Mouse (Mus musculus) layer of hippocampus, postnatal 36 days (tissue): Measurements from ENCODE around the gene Zbtb8a. TPM values are rescaled to one million over a fixed set of nuclear protein-coding genes. Genes with fewer than 3 reads are reported as not detected.
"Not testable (repeated sequence)": the region's sequence is repeated elsewhere in the genome, so short reads cannot be mapped to it uniquely, and the experiment has no call there.

Experiments
- DNase-seq, 2 experiments: peaks; one replicate each; pipeline ENCODE4 v3.0.0; 2022
- total RNA-seq, 2 experiments: library from RNA; stranded (reverse); gene quantifications; 2 replicates each; pipeline ENCODE4 v1.2.3; 2021

Zbtb8a gene
- total RNA-seq, 2 experiments from 2014 or later = 3.0 to 4.1 TPM

DNA sequence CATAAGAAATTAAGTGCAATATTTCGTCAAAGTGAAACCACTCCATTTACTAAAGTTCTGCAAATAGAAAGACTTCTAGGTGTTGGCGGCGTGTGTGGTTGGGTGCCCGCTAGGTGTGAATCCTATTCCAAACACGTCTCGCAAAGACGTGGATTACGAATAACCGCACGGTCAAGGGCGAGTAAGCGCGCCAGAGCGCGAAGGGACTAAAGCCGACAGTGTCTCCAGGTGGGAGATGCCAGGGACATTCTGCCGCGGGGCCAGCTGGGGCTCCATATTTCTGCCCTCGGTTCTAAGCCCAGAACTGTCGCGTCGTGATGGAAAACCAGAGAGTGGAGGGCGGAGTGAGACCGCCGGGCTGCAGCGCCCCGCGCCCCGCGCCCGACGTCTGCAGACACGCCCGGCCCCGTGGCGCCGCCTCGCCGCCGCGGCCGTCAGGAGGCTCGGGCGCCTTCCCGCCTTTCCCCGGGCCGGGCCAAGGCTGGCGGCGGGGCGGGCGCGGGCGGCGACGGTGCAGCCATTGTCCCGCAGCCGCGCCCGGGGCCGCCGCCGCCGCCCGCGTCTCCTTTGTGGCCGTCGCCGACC lies 863 bp downstream of the Zbtb8a start:
- peak; percentile 19 to 24 for DNase-seq

DNA sequence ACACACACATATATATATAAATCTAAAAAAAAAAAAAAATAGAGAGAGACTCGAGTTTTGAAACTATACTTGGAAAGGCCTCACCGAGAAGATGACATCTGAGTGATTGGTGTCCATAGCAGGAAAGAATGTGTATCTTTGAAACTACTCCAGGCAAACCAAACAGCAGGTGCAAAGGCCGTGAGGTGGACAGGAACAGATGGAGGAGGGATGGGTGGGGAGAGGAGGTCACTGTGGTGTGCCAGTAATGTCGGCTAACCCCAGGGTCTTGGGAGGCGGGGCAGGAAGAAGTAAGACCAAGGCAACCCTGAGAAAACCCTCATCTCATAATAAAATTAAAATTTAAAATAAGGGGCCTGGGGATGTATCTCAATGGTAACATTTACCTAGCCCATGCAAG lies 2.1 kb downstream of the Zbtb8a start:
- DNase-seq = no peak

DNA sequence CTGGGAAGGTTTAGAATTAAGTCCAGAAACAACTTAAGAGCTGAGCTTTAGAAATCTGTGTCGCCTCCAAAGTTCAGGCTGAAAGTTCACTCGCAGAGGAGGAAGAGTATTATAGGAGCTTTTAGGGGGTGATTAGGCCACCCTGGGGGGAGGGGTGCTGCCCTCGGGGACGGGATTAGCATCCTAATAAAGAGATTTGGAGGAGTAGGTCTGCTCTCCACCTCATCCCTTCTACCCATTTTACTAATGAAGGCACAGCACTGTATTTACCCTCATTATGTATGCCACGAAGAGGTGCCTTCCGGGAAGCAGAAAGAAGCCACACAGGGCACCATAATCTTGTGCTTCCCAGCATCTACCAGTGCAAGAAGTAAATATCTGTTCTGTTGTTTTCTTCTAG lies 2.9 kb downstream of the Zbtb8a start:
- DNase-seq = no peak

DNA sequence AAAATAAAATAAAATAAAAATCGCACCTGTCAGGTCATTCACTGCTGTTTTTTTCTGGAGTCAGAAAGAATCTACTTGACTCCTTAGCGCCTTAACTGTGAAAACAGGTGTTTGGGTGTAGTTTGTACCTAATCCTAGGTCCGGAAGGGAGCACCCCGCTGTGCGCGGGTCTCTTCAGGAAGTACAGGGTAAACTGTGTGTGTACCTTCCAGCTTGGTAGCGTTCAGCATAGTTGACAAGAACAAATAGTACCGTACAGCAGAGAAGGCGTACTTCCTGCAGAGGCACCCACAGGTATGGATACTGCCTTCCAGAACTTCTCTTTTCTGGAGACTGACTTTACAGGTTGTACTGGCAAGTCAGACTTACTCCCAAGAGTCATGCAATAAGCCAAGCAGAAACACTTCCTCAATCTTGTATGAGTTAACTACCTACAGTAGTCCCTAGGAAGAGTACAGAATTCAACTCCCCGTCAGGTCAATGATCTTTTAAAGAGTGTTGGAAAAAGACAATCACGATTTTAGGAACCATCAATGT lies 3.6 kb downstream of the Zbtb8a start:
- no peak for DNase-seq

DNA sequence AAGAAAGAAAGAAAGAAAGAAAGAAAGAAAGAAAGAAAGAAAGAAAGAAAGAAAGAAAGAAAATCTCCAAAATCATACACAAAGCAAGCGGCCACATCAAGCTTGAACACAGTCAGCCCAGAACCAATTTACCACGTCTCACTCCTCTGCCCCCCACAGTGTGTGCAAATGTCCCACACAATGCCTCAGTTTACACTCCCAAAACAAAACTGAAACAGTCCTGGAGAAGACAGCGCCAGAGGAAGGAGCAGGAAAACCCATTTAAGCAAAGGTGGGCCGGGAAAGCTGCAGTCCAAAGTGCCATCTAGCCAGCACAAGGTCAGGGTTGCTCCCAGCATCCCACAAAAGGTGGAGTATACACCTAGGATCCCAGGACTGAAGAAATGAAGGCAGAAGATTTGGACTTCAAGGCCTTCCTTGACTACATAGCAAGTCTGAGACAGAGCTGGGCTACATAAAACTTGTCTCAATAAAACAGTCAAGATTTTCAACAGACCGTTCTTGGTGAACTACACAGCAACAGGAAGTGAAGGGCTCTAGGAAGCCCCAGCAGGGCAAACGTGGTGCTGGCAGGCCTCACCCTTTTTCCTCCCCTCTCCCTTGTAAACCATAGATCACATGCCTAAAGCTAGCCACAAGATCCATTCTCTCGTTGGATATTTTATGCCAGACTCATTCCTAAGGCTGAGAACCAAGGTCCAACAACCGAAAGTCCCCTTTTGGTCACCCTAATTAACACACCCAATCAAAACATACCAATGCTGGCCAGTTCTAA lies 4.5 kb downstream of the Zbtb8a start:
- DNase-seq = no peak

DNA sequence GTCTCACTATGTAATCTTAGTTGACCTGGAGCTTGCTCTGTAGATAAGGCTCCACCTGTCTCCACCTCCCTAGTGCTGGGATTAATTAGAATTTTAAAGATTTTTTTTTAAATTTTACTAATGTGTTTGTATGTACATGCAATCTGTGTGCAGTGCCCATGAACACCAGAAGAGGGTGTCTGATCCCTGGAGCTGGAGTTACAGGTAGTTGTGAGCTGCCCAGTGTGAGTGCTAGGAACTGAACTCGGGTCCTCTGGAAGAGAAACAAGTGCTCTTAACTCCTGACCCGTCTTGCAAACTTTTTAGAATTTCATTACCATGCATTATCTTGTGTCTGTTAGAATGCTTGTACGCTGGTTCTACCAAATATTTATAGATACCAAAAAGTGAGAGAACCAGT lies 6.5 kb downstream of the Zbtb8a start:
- DNase-seq = no peak

DNA sequence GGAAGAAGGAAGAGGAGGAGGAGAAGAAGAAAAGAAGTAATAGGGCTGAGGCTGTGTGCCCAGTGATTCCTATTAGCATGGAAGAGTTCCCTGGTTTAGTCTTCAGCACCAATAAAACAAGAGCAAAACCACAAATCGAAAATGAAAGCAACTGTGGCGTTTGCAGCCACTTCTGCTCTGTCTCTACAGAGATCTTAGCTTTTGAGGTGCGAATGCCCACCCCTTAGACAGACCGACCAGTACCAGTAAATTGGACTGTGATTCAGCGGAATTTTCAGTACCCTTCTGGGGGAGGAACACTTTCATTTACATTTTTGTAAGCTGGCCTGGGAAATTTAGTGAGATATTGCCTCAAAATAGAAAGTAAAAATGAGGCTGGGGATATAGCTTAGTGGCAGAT lies 12.7 kb downstream of the Zbtb8a start:
- no peak for DNase-seq

DNA sequence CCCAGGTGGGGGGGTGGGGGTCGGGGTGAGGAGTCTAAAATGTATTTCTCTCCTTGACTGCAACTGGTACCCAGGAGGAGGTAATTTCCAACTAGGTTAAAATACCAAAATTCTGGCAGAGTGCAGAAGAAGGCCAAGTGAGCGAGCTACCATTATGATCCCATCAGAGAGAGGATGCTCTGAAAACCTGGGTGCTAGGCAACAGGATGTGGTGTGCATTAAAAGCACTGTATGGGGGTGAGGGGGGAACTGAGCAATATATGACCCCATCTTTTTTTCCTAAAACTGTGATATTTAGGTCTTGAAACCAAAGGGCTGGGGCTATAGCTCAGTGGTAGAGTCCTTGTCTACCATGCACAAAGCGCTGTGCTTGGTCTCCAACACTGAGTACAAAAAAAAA lies 13.5 kb downstream of the Zbtb8a start:
- DNase-seq = no peak

DNA sequence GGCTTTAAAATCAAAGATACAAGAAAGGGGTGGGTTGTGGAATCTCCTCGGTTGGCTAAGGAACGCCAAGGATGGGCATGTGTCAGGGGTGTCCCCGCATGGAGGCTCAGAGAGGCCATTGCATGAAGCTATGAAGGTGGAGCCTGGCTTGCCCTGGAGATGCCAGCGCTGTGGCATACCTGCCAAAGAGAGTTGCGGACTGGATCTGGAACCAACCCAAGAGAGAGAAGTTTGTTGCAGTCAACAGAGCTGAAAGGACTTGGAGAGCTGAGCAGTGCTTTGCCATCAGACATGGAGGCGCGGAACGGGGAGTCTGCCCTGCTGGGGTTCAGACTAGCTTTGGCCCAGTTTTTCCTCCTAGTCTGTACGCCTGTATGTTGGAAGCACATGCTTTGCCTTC lies 14.5 kb downstream of the Zbtb8a start:
- DNase-seq = no peak

DNA sequence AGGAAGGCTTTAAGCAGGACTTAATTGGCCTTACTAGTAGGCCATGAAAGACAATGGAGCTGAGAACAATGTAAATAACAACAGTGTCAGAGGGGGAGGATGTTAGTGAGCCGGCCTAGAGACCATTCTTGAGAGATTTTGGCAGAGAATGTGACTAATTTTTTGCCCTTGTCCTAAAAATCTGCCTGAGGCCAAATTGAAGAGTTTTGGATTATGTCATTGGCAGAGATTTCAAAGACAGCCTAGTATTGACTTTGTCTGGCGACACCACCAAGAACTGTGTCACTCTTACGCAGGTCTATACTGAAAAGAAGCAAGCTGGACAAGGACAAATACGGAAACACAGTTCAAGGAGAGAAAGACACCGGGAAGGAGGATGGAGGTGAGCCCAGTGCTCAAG lies 15.1 kb downstream of the Zbtb8a start:
- DNase-seq = no peak

DNA sequence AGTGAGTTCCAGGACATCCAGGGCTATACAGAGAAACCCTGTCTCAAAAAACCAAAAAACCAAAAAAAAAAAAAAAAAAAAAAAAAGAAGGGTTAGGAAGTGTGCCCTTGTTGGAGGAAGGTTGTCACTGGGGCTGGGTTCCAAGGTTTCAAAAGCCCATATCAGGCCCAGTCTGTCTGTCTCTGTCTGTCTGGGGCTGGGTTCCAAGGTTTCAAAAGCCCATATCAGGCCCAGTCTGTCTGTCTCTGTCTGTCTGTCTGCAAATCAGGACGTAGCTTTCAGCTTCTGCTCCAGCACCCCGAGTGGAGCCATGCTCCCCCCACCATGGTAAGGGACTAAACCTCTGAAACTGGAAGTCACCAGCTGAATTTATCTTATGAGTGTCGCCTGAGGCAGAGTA lies 15.7 kb downstream of the Zbtb8a start:
- not testable (repeated sequence) for DNase-seq

DNA sequence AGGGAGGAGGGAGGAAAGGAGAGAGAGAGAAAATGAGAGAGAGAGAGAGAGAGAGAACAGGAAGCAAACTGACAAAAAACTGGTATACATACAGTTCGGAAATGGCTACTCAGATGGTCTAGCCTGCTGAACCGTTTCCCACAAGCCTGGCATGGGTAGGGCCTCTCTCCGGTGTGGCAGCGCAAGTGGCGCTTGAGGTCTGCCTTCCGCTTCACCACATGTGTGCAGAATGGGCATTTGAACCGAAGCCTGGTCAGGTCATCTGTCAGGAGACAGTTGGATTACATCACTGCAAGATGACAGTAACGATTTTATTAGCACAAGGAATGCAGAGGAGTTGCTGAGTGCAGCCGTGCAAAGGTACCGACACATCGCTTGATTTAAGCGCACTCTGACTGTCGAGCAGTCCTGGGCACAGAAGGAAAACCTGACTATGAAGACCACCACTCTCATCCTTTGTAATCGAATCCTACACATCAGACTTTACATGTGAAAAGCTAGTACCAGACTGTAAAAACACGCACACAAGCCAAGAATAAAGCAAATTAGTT lies 20.2 kb downstream of the Zbtb8a start:
- DNase-seq = no peak

DNA sequence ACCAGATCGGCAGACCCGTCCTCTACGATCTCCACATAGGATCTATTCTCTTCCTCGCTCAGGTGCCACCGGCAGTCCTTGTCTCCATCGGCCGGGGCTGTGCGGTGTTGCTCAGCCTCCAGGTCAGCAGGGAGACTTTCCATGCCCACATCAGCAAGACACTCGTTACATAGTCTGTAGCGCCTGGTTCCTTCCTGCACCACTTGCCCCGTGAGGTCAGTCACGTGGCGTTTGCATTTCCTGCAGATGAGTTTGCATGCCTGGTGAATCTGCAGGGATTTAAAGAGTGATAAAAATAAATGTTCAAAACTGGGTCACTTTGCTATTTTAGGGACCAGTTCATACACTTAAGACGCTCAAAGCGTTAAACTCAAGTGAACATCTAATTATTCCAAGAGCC lies 23.7 kb downstream of the Zbtb8a start:
- no peak for DNase-seq

DNA sequence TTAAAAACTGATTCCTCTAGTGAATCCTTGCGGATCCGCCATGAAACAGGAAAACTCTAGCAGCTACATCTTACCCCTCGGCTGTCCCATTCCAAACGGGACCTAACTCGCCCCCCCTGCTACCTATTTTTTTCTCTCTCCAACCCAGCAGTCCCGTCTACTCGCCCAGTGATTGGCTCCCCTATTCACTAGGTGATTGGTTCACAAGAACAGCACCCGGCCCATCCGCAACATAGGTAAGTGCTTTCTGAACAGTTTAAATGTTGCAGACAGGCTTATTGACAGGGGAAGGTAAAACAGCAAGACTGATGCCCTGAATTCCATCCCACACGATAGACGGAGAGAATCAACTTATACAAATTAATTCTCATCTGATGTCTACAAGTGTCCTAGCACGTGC lies 24.7 kb downstream of the Zbtb8a start:
- no peak for DNase-seq

DNA sequence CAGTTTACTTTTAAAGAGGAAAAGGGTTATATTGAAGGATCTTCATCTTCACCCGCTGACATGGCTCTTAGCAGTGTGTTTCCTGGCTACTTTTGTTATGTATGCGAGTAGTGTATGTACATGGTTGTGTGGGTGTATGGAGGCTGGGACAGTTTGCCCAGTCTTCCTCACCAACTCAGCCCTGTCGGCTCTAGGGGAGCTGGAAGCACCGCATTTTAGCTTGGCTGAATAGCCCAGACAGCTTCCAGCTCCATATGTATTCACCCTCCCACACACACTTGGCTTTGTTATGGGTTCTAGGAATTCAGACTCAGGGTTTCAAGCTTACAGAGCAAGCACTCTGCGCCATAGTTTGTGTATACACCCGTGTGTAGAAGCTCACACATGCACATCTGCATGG lies 26.8 kb downstream of the Zbtb8a start:
- DNase-seq = peak; percentile 51

DNA sequence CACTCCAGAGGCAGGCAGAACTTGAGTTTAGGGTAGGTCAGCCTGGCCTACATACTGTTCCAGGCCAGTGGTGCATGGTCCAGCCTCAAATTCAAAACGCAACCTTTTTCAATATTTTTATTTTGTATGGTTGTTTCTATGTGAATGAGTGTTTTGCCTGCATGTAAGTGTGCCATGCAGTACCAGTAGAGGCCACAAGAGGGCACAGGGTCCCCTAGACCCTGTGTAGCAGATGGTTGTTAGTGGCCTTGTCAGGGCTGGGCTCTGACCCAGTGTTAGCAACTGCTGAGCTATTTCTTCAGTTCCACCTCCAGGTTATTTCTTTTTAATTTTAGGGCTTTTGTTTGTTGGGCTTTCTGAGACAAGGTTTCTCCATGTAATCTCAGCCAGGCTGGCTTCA lies 27.3 kb downstream of the Zbtb8a start:
- DNase-seq = peak; percentile 25 to 45

DNA sequence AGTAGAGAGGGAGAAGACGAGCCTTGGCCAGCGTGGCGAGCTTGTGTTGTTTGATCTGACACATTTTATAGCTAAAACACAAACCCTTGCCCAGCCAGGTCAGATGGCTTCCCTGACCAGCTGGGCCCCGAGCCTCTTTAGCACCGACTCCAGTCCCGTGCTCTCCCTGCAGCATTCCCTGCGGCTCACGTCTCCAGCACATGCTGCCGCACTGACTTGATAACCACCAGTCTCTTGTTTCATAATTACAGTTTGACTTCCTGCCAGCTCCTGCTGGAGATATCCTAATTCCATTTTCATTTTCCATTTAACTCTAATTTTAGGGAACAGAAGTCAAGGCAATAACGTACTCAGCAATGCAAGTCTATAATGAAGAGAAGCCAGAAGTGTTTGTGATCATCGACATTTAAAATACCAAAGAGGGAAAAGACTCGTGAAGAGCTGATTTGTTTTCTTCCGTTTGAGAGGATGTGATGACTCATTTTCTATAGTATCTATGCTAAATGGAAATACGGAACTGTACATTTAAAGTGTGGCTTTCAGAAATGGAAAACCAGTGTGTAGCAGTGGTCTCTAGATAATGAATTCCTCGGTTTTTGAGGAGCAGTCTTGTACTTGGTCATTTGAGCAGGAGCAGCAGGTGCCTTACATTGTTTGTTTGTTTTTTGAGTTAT lies 31.3 kb downstream of the Zbtb8a start:
- peak; percentile 34 to 46 for DNase-seq

DNA sequence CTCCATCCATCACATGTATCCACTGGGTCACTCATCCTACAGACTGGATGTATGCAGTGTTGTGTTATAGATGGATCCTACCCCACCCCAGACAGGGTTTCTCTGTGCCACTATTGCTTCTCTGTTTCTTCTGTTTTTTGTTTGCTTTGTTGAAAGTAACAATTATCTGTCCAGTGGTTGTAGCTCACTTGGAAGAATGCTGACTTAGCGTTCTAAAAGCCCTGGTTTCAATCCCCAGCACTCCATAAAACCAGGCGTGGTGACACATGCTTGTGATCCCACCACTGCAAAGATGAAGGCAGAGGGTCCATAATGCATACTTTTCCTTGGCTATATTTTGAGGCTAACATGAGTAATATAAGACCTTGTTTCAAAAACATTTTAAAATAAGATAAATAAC lies 35.2 kb downstream of the Zbtb8a start:
- no peak for DNase-seq

DNA sequence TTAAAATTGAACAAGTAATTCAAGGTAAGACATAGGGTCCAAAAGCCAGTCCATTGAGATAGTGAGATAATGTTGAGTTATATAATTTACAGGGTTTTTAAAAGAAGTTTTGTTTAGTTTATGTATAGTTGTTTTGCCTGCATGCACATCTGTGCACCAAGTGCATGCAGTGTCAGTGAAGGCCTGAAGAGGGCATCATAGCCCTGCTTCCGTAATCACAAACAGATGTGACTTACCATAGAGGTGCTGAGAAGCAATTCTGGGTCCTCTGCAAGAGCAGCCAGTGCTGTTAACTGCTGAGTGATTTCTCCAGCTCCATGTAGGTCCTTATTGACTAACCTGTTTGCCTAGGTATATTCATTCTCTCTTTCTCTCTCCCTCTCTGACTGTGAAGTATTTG lies 36.0 kb downstream of the Zbtb8a start:
- no peak for DNase-seq

DNA sequence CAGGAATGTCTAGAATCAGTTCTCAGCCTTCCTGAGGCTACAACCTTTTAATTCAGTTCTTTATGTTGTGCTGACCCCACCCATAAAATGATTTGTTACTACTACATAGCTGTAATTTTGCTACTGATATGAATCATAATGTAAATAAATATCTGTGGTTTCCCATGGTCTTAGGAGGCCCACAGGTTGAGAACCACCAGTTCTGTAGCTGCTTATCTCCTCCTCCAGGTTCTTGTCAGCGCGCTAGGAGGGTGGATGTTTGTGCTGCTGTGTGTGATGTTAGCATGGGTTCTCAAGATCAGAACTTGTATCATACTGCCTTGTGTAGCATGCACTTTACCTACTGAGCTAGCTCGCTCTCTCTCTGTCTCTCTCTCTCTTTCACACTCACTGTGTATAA lies 38.2 kb downstream of the Zbtb8a start:
- DNase-seq = no peak

DNA sequence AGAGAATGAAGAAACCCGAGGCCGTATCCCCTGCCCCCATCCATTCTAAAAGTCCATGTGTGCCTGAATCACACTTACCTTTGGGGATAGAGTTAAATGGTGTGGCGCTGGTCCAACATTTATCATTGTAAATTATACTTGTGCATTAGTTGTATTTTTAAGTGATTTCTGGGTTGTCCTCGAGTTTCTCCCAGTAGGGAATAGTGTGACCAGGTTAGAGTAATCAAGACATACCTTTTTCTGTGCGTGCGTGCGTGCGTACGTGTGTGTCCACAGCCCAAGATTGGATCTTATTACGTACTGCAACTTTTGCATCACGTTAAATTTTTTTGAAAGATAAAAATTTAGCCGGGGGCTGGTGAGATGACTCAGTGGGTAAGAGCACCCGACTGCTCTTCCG lies 41.6 kb downstream of the Zbtb8a start:
- no peak for DNase-seq

DNA sequence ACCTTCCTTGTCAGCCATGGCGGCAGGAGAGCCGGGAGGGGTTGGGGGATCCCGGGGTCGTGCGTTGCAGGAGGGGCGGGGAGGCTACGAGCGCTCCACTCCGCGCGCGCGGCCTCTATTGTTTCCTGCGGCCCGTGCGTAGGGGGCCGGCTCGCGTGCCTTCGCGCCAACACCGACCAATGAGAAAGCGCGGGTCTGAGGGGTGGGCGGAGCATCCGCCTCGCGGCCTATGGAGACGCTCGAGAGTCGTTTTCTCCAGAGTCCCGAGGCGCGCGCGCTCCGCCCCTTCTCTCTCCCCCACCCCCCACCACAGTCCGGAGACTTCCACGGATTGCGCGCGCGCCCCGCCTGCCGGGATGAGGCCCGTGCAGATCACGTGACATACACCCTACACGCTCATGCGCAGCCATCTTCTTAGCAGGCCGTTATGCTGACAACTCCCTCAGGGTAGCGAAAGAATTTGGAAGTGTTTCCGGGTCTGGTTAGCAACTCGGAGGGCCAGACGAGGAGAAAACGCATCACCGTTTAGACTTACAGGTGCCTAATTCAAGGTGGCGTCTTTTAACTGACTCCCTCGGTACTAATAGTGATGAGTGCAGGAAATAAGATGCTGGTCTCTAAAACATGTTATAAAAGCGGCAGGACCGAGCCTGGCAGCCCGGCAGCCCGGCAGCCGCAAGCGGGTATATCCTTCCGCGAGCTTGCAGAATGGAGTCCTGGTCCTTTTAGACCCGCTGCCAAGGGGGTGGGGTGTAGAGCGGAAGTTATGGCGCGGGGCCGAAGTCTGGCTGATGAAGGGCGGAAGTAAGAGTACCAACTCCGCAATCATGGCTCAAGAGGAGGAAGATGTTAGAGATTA lies 42.5 kb downstream of the Zbtb8a start, which contains the start of the genes Rbbp4 and Zbtb8os:
Rbbp4 (minus strand) TSS at position 155 of the 859 bp plus-strand sequence.
Zbtb8os (plus strand) TSS at position 480 of the 859 bp plus-strand sequence.
- DNase-seq = peak; percentile 94 to 97
